Mouse (Mus musculus): ENCODE measurements around the gene Gm11983. TPM values are rescaled to one million over a fixed set of nuclear protein-coding genes. Genes with fewer than 3 reads are reported as not detected.

Gene Gm11983
- not detected for polyA plus RNA-seq (2014; fragmentation: Illumina TruSeq; extraction: RNeasy Lipid Tissue Mini Kit (QIAGEN cat#74804); ENCODE audit: low read depth, low replicate concordance)

GRCm38 (mm10) chr11:6837554-6837953 is at the start of gene Gm11983:
Gm11983 (minus strand) TSS chr11:6837654.

Other genes with a start within 250 kb of the Gm11983 start
- not detected for gene Nacad, start 231.6 kb downstream of the Gm11983 start, polyA plus RNA-seq (2014; fragmentation: Illumina TruSeq; extraction: RNeasy Lipid Tissue Mini Kit (QIAGEN cat#74804); ENCODE audit: low read depth, low replicate concordance)
- 1.8 TPM for gene Tbrg4, start 211.6 kb downstream of the Gm11983 start, polyA plus RNA-seq (2014; fragmentation: Illumina TruSeq; extraction: RNeasy Lipid Tissue Mini Kit (QIAGEN cat#74804); ENCODE audit: low read depth, low replicate concordance)
- gene Wap, start 199.0 kb downstream of the Gm11983 start, polyA plus RNA-seq (2014; fragmentation: Illumina TruSeq; extraction: RNeasy Lipid Tissue Mini Kit (QIAGEN cat#74804); ENCODE audit: low read depth, low replicate concordance): not detected
- not detected for gene Ramp3, start 179.1 kb downstream of the Gm11983 start, polyA plus RNA-seq (2014; fragmentation: Illumina TruSeq; extraction: RNeasy Lipid Tissue Mini Kit (QIAGEN cat#74804); ENCODE audit: low read depth, low replicate concordance)
- 0.20 TPM for gene Adcy1, start 225.8 kb upstream of the Gm11983 start, polyA plus RNA-seq (2014; fragmentation: Illumina TruSeq; extraction: RNeasy Lipid Tissue Mini Kit (QIAGEN cat#74804); ENCODE audit: low read depth, low replicate concordance)